Mouse (Mus musculus): Measurements from ENCODE around the gene Sec31a. TPM values are rescaled to one million over a fixed set of nuclear protein-coding genes. Genes with fewer than 3 reads are reported as not detected.

The Sec31a gene
- total and polyA plus RNA-seq, 3 experiments: 61.2 to 165 TPM; not detected in 1

GRCm38 (mm10) chr5:100377376-100377775 lies 38.7 kb downstream of the Sec31a start:
- Histone ChIP-seq H3K36me3 (ENCODE audit: control insufficient read depth in 1 of 2, insufficient read depth in 2 of 2, low read length in 2 of 2) (peaks cover 0 to 8% of the 10 kb centered on the region in 2 experiments; a peak in 2 of 4 replicates), H3K79me2 (ENCODE audit: control insufficient read depth, insufficient read depth, low read length, poor library complexity) (no peaks in the 10 kb centered on the region), H3K27ac (ENCODE audit: control insufficient read depth, low read depth, low read length) (no peak overlapping the region), H3K9ac (ENCODE audit: control insufficient read depth, low read depth, low read length, poor library complexity, severe bottlenecking) (no peak overlapping the region), H3K27me3 (ENCODE audit: control insufficient read depth in 1 of 2, insufficient read depth in 2 of 2, low read length in 2 of 2) (no peaks in the 10 kb centered on the region), H3K9me3 (replicated peaks; ENCODE audit: insufficient read depth, low read length) (no peaks in the 10 kb centered on the region), H3K4me3 (ENCODE audit: control insufficient read depth in 1 of 2, insufficient read depth in 1 of 2, low read depth in 2 of 2, low read length in 2 of 2) (no peak overlapping the region), H3K4me1 (ENCODE audit: control insufficient read depth in 1 of 2, insufficient read depth in 2 of 2, low read length in 2 of 2) (no peaks in the 10 kb centered on the region)
- no peak for TF ChIP-seq SIN3A (IDR thresholded peaks at IDR 0.05; ENCODE audit: low read length)
- DNase-seq (ENCODE audit: low read depth, low spot score): no peak

- no peak for DNase-seq (ENCODE audit: low read depth, low spot score)
- no peaks in the 10 kb centered on the region for H3K9me3 ChIP-seq (replicated peaks; ENCODE audit: insufficient read depth, low read length)
- H3K9ac ChIP-seq (ENCODE audit: control insufficient read depth, low read depth, low read length, poor library complexity, severe bottlenecking): no peak overlapping the region
- H3K27ac ChIP-seq (ENCODE audit: control insufficient read depth, low read depth, low read length): no peak overlapping the region
- no peaks in the 10 kb centered on the region for H3K4me1 ChIP-seq (ENCODE audit: control insufficient read depth in 1 of 2, insufficient read depth in 2 of 2, low read length in 2 of 2)
- H3K79me2 ChIP-seq (ENCODE audit: control insufficient read depth, insufficient read depth, low read length, poor library complexity): no peaks in the 10 kb centered on the region
- TF ChIP-seq MAX (IDR thresholded peaks at IDR 0.05; ENCODE audit: low read length) (no peak), SIN3A (IDR thresholded peaks at IDR 0.05; ENCODE audit: low read length) (no peak), POLR2AphosphoS5 (IDR thresholded peaks at IDR 0.05; ENCODE audit: borderline replicate concordance, low read depth, low read length) (no peak), UBTF (IDR thresholded peaks at IDR 0.05; ENCODE audit: borderline replicate concordance, insufficient read depth, low read depth, low read length) (no peak), USF2 (IDR thresholded peaks at IDR 0.05; ENCODE audit: borderline replicate concordance in 1 of 2, insufficient read depth in 1 of 2, low read depth in 1 of 2, low read length in 2 of 2) (no peak), HCFC1 (IDR thresholded peaks at IDR 0.05; ENCODE audit: low read depth, low read length) (no peak), MAZ (IDR thresholded peaks at IDR 0.05; ENCODE audit: low read depth, low read length) (no peak), ZMIZ1 (IDR thresholded peaks at IDR 0.05; ENCODE audit: low read depth, low read length) (no peak), ZNF384 (IDR thresholded peaks at IDR 0.05; ENCODE audit: low read depth, low read length) (no peak), KAT2A (conservative IDR thresholded peaks at IDR 0.05; ENCODE audit: low read depth, low read length) (no peak), JUND (IDR thresholded peaks at IDR 0.05; ENCODE audit: low read depth, low read length) (no peak), GABPA (IDR thresholded peaks at IDR 0.05; ENCODE audit: low read depth, low read length) (no peak), ZC3H11A (IDR thresholded peaks at IDR 0.05; ENCODE audit: low read depth, low read length) (no peak), POLR2A (IDR thresholded peaks at IDR 0.05; ENCODE audit: control insufficient read depth in 1 of 2, insufficient read depth in 1 of 2, low read depth in 1 of 2, low read length in 2 of 2, poor library complexity in 1 of 2) (no peak), MEF2A (IDR thresholded peaks at IDR 0.05; ENCODE audit: extremely low read depth, insufficient replicate concordance, low read depth, low read length, poor library complexity, severe bottlenecking) (no peak), MYB (IDR thresholded peaks at IDR 0.05; ENCODE audit: low read depth, low read length) (no peak), E2F4 (IDR thresholded peaks at IDR 0.05; ENCODE audit: borderline replicate concordance, low read depth, low read length) (no peak), MAFK (IDR thresholded peaks at IDR 0.05; ENCODE audit: borderline replicate concordance, low read depth, low read length) (no peak), BHLHE40 (IDR thresholded peaks at IDR 0.05; ENCODE audit: borderline replicate concordance, low read depth, low read length) (no peak)
- no peak overlapping the region for H3K4me3 ChIP-seq (ENCODE audit: control insufficient read depth in 1 of 2, insufficient read depth in 1 of 2, low read depth in 2 of 2, low read length in 2 of 2)
- peaks cover 0 to 4% of the 10 kb centered on the region in 2 experiments; a peak in 2 of 4 replicates for H3K36me3 ChIP-seq (ENCODE audit: control insufficient read depth in 1 of 2, insufficient read depth in 2 of 2, low read length in 2 of 2)
- no peaks in the 10 kb centered on the region for H3K27me3 ChIP-seq (ENCODE audit: control insufficient read depth in 1 of 2, insufficient read depth in 2 of 2, low read length in 2 of 2)
Observed at GRCm38 (mm10) chr5:100374703-100375102, 41.3 kb downstream of the Sec31a start.
